In genomic region chr17:51043869-51044268, GRCm38 (mm10) we compare ENCODE assay signal across 16 mouse cellular contexts.
"Had no signal": no experiment of that assay in that cellular context is flagged by ENCODE, and none has a peak within 500 bp of the region (broad histone marks: within the 10 kb centered on the region; RNA-seq: fewer than 3 reads in every experiment).

No protein-coding gene starts in this region.

- H3K9ac ChIP-seq: limb, embryonic 12.5 days; liver, embryonic 14.5 days; midbrain, embryonic 12.5 days; stomach, embryonic 15.5 days had no signal

- H3K27me3 ChIP-seq: limb, embryonic 12.5 days; midbrain, embryonic 12.5 days; stomach, embryonic 15.5 days had no signal

- H3K4me3 ChIP-seq: limb, embryonic 12.5 days; midbrain, embryonic 12.5 days; stomach, embryonic 15.5 days had no signal

- H3K4me1 ChIP-seq: limb, embryonic 12.5 days; midbrain, embryonic 12.5 days; stomach, embryonic 15.5 days had no signal

- H3K4me2 ChIP-seq: limb, embryonic 12.5 days; midbrain, embryonic 12.5 days; stomach, embryonic 15.5 days had no signal

- H3K9me3 ChIP-seq: limb, embryonic 12.5 days; midbrain, embryonic 12.5 days; stomach, embryonic 15.5 days had no signal

- DNase-seq: kidney, adult 11 months; kidney, adult 9 months; kidney, postnatal 10 days; layer of hippocampus, adult 9-11 months; layer of hippocampus, postnatal 36 days; liver; lung, adult 2 months; lung, postnatal 10 days; lung, postnatal 4 days; right cerebral cortex, adult 18-20 months; right cerebral cortex, postnatal 25 days; thymus, postnatal 36 days had no signal

- H3K36me3 ChIP-seq: limb, embryonic 12.5 days; midbrain, embryonic 12.5 days; stomach, embryonic 15.5 days had no signal

- H3K27ac ChIP-seq: limb, embryonic 12.5 days; liver, embryonic 14.5 days; midbrain, embryonic 12.5 days; stomach, embryonic 15.5 days had no signal
